Mouse (Mus musculus) megakaryocyte progenitor cell, adult 5-6 weeks (primary cell): ENCODE data around the gene Slc35a1. TPM values are rescaled to one million over a fixed set of nuclear protein-coding genes. Genes with fewer than 3 reads are reported as not detected.
"Not testable (repeated sequence)": the region's sequence is repeated elsewhere in the genome, so short reads cannot be mapped to it uniquely, and the experiment has no call there.

Experiments used
- ATAC-seq: replicated peaks from 2 replicates; pipeline ENCODE4 v1.8.0; 2016; ENCODE audit warnings: mild to moderate bottlenecking, moderate TSS enrichment, inconsistent platforms; ENCODE audit not compliant: poor library complexity
- total RNA-seq, 2 experiments: library from RNA; stranded (forward) in 1 of 2; stranded (reverse) in 1 of 2; fragments of 157-497, 149-512 nt in 1 of 2; fragments of 200-1000 nt in 1 of 2; gene quantifications; 2 replicates each; pipeline versions ENCODE4 v1.2.3 to v1.2.4; 2015 to 2017

Gene Slc35a1
- total RNA-seq (2015) (24.3 and 26.6 TPM in 2 replicates), total RNA-seq (2017) (25.8 and 26.8 TPM in 2 replicates)

DNA sequence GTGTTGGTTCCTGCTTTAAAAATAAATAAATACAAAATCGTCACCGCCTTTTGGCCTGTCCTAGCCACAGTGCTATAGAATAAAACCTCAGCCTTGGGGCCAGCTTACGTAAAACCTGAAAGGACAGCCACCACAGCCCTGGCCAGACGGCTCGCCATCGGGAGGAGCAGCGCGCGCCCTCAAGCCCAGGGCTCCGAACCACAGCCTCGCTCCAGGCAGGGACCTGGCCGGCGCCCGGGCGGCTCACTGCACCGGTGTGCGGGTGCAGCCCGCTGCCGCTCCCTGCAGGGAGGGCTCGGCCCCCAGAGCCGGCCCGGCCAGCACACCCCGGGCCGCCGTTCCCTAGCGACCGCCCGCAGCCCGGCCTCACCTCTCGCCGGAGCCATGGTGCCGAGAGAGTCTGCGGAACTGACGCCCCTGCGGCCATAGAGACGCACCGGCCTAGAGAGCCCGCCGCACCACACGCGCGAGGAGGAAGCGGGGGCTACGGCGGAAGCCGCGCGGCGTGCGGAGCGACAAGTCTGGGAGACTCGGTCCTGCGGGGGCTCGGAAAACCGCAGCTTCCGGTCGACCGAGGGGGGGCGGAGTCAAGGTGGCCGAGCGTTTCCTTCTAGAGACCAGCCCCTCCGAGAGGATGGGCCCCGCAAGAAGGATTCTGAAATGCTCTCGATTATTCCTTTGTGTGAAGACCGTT, at the start of gene Slc35a1:
TSS of gene Slc35a1 (minus strand) at position 565 of the 694 bp plus-strand sequence.
- peak; percentile 97 for ATAC-seq

GRCm38 (mm10) chr4:34734461-34734860, 47.2 kb upstream of the Slc35a1 start:
- no peak for ATAC-seq

DNA sequence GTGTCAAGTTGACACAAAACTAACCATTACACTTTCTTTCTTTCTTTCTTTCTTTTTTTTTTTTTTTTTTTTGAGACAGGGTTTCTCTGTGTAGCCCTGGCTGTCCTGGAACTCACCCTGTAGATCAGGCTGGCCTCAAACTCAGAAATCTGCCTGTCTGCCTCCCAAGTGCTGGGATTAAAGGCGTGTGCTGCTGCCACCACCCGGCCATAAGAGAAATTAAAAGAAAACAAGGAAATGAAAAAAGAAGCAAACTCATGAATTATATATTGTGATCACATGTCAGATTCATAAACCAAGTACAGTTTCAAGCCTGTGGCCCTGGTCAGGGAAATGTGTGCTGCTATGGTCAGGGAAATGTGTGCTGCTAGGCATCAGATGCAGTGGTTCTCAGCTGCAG, 46.2 kb upstream of the Slc35a1 start:
- ATAC-seq = peak; percentile 49

DNA sequence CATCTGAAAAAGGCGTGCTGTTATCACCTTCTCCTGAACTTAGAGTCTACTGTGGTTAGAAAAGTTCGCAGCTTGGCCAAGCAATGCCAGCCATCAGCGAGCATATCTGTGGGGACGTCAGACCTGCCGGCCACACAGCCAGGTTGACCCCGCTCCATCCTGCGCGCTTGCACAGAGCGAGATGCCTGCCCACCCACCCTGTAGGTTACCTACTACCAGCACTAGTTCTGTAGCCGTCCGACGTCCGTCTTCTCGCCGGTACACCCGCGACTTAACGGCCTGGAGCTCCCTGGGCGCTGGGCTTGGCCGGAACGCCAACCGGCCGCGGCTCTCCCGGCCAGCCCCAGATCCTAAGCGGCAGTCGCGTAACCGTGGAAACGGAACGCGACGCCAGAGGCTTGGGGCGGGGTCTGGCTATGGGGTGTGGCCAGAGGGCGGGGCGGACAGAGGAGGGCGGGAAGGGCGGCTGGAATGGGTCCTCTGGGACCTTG, 42.7 kb upstream of the Slc35a1 start, which contains the start of gene Cfap206:
TSS of gene Cfap206 (minus strand) at position 356 of the 491 bp plus-strand sequence.
- peak; percentile 99 for ATAC-seq

GRCm38 (mm10) chr4:34725710-34726109, 38.5 kb upstream of the Slc35a1 start:
- ATAC-seq = not testable (repeated sequence)

DNA sequence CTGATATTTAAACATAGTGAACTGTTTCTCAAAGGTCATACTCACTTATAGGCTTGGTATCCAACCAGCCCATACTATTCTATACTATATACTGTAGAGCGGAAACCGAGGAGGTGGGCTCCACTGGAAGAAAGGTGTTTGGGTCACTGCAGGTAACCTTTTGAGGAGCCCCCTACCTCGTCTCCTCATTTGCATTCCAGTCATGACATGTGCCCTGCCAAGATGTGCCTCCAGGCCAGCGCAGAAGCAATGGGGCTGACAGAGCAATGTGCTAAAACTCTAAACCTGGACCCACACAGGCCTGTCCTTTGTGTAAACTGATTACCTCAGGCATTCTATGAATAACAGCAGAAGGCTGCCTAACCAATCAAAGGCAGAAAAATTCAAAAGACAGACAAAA, 37.1 kb upstream of the Slc35a1 start:
- no peak for ATAC-seq

DNA sequence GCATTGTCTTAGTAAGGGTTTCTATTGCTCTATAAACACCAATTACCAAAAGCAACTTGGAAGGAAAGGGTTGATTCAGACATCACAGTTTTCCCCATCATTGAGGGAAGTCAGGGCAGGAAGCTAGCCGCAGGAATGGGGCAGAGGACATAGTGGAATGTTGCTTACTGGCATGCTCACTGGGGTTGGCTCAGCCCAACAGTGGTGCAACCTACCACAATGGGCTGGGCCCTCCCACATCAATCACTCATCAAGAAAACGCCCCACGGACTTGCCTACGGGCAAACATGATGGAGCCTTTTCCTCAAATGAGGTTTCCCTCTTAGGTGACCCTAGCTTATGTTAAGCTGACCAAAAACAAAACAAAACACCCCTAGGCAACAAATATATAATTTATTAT, 35.9 kb upstream of the Slc35a1 start:
- no peak for ATAC-seq

DNA sequence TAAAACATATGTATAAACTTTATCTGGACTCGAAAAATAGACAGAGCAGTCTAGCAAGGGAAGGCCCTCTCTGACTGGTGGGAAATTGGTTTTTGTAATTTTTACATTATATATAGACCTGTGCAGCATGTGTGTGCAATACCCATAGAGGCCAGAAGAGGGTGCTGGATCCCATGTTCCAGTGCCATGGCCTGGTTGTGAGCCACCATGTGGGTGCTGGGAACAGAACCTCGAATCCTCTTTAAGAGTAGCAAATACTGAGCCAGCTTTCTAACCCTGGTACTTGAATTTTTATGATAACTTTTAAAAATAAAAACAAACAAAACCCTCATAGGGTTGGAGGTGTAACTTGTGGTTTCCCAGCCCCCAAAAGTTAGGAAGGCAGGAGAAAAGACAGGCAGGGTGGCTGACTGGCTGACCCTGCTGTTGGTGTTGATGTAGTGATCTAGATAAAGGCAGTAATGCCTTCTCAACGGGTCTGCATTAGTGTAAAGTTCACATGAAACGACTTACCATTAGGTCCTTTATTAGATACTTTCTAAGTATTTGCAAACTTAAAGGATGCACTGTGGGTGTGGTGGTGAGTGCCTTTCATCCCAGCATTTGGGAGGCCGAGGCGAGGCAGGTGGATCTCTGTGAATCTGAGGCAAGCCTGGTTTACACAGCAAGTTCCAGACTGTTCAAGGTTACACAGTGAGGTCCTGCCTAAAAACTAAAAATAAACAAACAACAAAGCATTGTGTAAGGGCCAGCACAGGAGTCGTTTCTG, 33.1 kb upstream of the Slc35a1 start:
- no peak for ATAC-seq

GRCm38 (mm10) chr4:34719421-34719820, 32.2 kb upstream of the Slc35a1 start:
- no peak for ATAC-seq

- ATAC-seq = no peak
Observed at GRCm38 (mm10) chr4:34715062-34715461, 27.8 kb upstream of the Slc35a1 start.

GRCm38 (mm10) chr4:34708127-34708526, 20.9 kb upstream of the Slc35a1 start:
- no peak for ATAC-seq

DNA sequence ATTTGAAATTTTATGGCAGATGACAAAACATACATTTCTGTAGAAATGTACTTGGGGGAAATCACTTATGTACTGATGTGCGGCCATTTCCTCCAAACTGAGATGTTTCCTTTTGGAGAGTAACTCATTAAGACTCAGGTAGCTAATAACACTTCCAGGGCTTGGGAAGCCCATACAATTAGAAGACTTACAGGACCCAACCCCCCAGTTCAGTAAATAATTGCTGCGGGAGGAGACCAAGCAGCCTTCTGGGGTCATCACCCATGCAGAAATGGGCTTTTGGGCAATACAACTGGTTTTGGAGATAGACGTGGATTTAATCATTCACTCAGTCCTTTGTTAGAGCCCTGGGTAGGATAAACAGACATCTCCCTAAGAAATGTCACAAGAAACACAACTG, 20.0 kb upstream of the Slc35a1 start:
- no peak for ATAC-seq

- 0 out of 2 replicates have a peak, but pooled peaks have one; percentile 41 for ATAC-seq
Observed at GRCm38 (mm10) chr4:34703029-34703428, 15.8 kb upstream of the Slc35a1 start.

GRCm38 (mm10) chr4:34702231-34702630, 15.0 kb upstream of the Slc35a1 start:
- no peak for ATAC-seq

- ATAC-seq = peak; percentile 93
Observed at GRCm38 (mm10) chr4:34701528-34701927, 14.3 kb upstream of the Slc35a1 start.

GRCm38 (mm10) chr4:34688021-34688420, 783 bp upstream of the Slc35a1 start:
- no peak for ATAC-seq

DNA sequence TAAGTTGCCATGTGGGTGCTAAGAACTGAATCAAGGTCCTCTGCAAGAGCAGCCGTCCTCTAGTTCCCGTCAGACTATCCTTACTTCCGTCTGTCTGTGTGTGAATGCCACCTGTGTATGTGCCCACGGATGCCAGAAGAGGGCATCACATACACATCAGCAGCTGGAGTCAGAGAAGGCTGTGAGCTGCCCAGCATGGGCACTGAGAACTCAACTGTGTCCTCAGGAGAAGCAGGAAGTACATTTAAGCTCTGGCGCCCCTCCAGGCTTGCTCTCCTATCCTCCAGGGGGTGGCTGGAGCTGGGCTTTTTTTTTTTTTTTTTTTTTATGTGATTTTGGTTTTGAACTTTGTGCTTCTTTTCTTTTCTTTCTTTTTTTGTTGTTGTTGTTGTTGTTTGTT, 6.7 kb downstream of the Slc35a1 start:
- peak; percentile 76 for ATAC-seq

GRCm38 (mm10) chr4:34673721-34674120, 13.5 kb downstream of the Slc35a1 start:
- ATAC-seq = no peak

DNA sequence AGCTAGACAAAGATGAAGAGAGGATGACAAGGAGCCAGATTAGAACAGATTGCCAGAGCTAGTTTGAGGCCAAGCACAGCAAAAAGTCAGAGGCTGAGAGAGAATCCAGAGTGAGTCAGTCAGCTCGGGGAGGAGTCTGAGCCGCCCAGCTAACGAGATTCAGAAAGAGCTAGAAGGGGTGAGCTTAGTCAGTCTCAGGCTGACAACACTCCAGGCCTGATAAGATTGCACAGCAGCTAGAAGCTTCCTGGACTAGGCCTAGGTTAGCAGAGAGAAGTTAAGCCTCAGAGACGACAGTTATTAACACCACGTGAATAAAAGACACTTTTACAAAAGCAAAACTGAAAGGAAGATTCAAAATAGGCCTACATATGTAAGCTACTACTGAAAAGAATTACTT, 19.3 kb downstream of the Slc35a1 start:
- no peak; the same call in 1 of the 2 replicates for ATAC-seq

DNA sequence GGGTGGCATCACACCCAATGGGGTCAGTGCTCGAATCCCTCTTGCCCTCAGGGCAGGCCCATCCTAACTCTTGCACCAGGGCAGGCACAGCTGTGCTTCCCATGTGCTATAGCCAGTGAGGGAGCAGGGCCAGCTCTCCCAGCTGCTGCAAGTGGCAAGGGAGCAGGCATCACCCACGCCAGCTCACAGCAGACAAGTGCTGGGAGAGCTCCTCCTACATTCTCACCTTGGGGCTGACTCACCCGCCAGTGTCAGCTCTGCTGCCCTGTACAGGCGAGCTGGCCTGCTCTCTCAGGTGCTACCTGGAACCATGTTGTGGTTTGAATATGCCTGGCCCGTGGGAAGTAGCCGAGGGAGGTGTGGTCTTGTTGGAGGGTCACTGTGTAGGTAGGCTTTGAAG, 25.3 kb downstream of the Slc35a1 start:
- ATAC-seq = no peak

DNA sequence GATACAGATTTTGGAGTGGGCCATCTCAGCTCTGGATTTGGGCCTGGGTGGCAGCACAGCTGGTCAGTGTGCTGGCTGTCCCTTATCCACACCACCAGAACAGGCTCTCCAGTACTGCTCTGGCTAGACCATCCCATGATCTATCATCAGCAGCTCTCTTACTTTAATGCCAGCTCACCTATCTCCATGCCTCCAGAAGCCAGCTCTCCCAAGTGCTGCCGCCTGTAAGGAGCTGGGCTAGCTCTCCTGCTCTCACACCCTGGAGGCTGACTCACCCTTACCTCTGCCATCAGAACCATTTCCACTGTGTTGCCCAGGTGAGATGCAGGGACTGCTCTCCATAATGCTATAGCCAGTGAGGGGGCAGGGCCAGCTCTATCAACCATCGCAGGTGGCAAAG, 25.7 kb downstream of the Slc35a1 start:
- no peak for ATAC-seq

GRCm38 (mm10) chr4:34659012-34659411, 28.2 kb downstream of the Slc35a1 start:
- no peak for ATAC-seq
